15 mouse cellular contexts compared by ENCODE assay signal in the genomic region with DNA sequence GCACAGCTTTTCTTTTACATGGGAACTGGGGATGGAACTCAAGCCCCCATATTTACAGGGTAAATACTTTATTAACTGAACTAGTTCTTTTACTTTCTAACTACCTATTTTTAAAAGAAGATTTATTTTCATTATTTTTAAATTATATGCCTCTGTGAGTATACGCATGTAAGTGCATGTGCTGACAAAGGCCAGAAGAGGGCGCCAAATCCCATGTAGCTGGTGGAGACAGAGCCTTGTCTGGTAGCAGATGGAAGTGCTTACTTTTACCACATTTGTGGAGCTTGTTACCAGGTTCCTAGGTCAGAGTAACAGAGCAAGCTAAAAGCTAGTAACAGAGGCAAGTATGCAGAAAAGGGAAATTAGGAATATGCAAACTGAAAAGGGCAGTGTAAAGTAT.
A peak's percentile ranks its signal among the peaks of the same experiment; 100 is the strongest.
DNase-seq lines count a peak whose midpoint lies in the region; ATAC-seq and TF ChIP-seq lines count a peak whose summit lies in the region.
"Had no signal": no experiment of that assay in that cellular context is flagged by ENCODE, and none has a peak within 500 bp of the region (broad histone marks: within the 10 kb centered on the region; RNA-seq: fewer than 3 reads in every experiment).

No protein-coding gene starts in this region.

- no peak overlapping the region for H3K4me2 ChIP-seq in embryonic facial prominence, embryonic 11.5 days (ENCODE audit: low read depth, low read length)
- no peak overlapping the region for H3K4me2 ChIP-seq in liver, embryonic 12.5 days
- H3K4me2 ChIP-seq: embryonic facial prominence, embryonic 15.5 days; heart, embryonic 13.5 days; limb, embryonic 13.5 days; neural tube, embryonic 13.5 days had no signal

- no peak for ATAC-seq in embryonic facial prominence, embryonic 11.5 days (replicated peaks; ENCODE audit: insufficient number of reproducible peaks, low FRiP score, low TSS enrichment, low read depth)
- ATAC-seq in liver, embryonic 12.5 days, result no peak

- WGBS in embryonic facial prominence, embryonic 11.5 days, result 66% methylated on average over 2 of the region's 2 CpGs
- WGBS in embryonic facial prominence, embryonic 10.5 days, result 75% methylated on average over 2 of the region's 2 CpGs
- 83% methylated on average over 2 of the region's 2 CpGs for WGBS in liver, adult 2 months
- 68% methylated on average over 2 of the region's 2 CpGs for WGBS in liver, embryonic 12.5 days (ENCODE audit: insufficient replicate concordance)

- DNase-seq in embryonic facial prominence, embryonic 11.5 days (ENCODE audit: low spot score), result peak; percentile 23
- DNase-seq in embryonic facial prominence, embryonic 10.5 days (ENCODE audit: low spot score), result no peak
- DNase-seq in liver, adult 2 months (ENCODE audit: extremely low read depth, low read depth, low spot score), result peak; percentile 47
- peak; percentile 1 for DNase-seq in embryo, embryonic 11.5 days (ENCODE audit: low read depth, low spot score)
- DNase-seq in cerebellum, adult 11-12 months, result no peak
- DNase-seq in left cerebral cortex, adult 9 months (ENCODE audit: low spot score in 2 of 2), result no peak
- DNase-seq: cerebellum, adult 18-20 months; thymus, adult 18-20 months had no signal

- no peak overlapping the region for H3K9ac ChIP-seq in embryonic facial prominence, embryonic 11.5 days (replicated peaks; ENCODE audit: low read length)
- no peak overlapping the region for H3K9ac ChIP-seq in liver, adult 2 months (ENCODE audit: low read depth, low read length)
- H3K9ac ChIP-seq in liver, embryonic 12.5 days, result no peak overlapping the region
- H3K9ac ChIP-seq in ES-Bruce4 (ENCODE audit: low read depth, poor library complexity, severe bottlenecking), result no peak overlapping the region
- H3K9ac ChIP-seq: embryonic facial prominence, embryonic 15.5 days; heart, embryonic 13.5 days; limb, embryonic 13.5 days; neural tube, embryonic 13.5 days had no signal

- no peak for TF ChIP-seq EP300 in ES-Bruce4 (IDR thresholded peaks at IDR 0.05; ENCODE audit: insufficient read depth, low read depth, low read length)

- H3K36me3 ChIP-seq in embryonic facial prominence, embryonic 11.5 days (replicated peaks; ENCODE audit: control insufficient read depth, insufficient read depth, low read depth, low read length), result no peaks in the 10 kb centered on the region
- no peaks in the 10 kb centered on the region for H3K36me3 ChIP-seq in embryonic facial prominence, embryonic 10.5 days (replicated peaks)
- no peaks in the 10 kb centered on the region for H3K36me3 ChIP-seq in liver, adult 2 months (ENCODE audit: control insufficient read depth, insufficient read depth, low read length)
- no peaks in the 10 kb centered on the region for H3K36me3 ChIP-seq in liver, embryonic 12.5 days
- no peaks in the 10 kb centered on the region for H3K36me3 ChIP-seq in ES-Bruce4 (ENCODE audit: control insufficient read depth, insufficient read depth, low read length, poor library complexity, severe bottlenecking)
- H3K36me3 ChIP-seq: embryonic facial prominence, embryonic 15.5 days; heart, embryonic 13.5 days; limb, embryonic 13.5 days; neural tube, embryonic 13.5 days had no signal

- H3K27me3 ChIP-seq in embryonic facial prominence, embryonic 11.5 days (ENCODE audit: control insufficient read depth, insufficient read depth, low read length), result no peaks in the 10 kb centered on the region
- no peaks in the 10 kb centered on the region for H3K27me3 ChIP-seq in embryonic facial prominence, embryonic 10.5 days (replicated peaks; ENCODE audit: low read depth, poor library complexity, severe bottlenecking)
- H3K27me3 ChIP-seq in liver, adult 2 months (ENCODE audit: control insufficient read depth, insufficient read depth, low read length), result no peaks in the 10 kb centered on the region
- no peaks in the 10 kb centered on the region for H3K27me3 ChIP-seq in liver, embryonic 12.5 days (replicated peaks)
- no peaks in the 10 kb centered on the region for H3K27me3 ChIP-seq in ES-Bruce4 (ENCODE audit: control insufficient read depth, insufficient read depth, low read length, poor library complexity, severe bottlenecking)
- H3K27me3 ChIP-seq: embryonic facial prominence, embryonic 15.5 days; heart, embryonic 13.5 days; limb, embryonic 13.5 days; neural tube, embryonic 13.5 days had no signal

- no peaks in the 10 kb centered on the region for H3K4me1 ChIP-seq in embryonic facial prominence, embryonic 11.5 days (ENCODE audit: control insufficient read depth, insufficient read depth, low read length)
- no peaks in the 10 kb centered on the region for H3K4me1 ChIP-seq in embryonic facial prominence, embryonic 10.5 days
- H3K4me1 ChIP-seq in liver, adult 2 months (ENCODE audit: control insufficient read depth, insufficient read depth, low read length), result no peaks in the 10 kb centered on the region
- H3K4me1 ChIP-seq in liver, embryonic 12.5 days, result no peaks in the 10 kb centered on the region
- H3K4me1 ChIP-seq in ES-Bruce4 (ENCODE audit: control insufficient read depth, insufficient read depth, low read length), result no peaks in the 10 kb centered on the region
- H3K4me1 ChIP-seq: limb, embryonic 13.5 days; megakaryocyte, embryonic 14.5 days; neural tube, embryonic 13.5 days had no signal

- TF ChIP-seq POLR2A in liver, adult 2 months (IDR thresholded peaks at IDR 0.05; ENCODE audit: extremely low read depth, insufficient read depth, low read length), result no peak
- TF ChIP-seq POLR2A in ES-Bruce4 (IDR thresholded peaks at IDR 0.05; ENCODE audit: insufficient read depth, low read length), result no peak

- no peaks in the 10 kb centered on the region for H3K79me2 ChIP-seq in liver, adult 2 months (ENCODE audit: control insufficient read depth, insufficient read depth, low read length)

- TF ChIP-seq CTCF in liver, adult 2 months (IDR thresholded peaks at IDR 0.05; ENCODE audit: low read depth, low read length), result peak; percentile 53; the same call in 1 of the 2 replicates
- TF ChIP-seq CTCF in ES-Bruce4 (IDR thresholded peaks at IDR 0.05; ENCODE audit: low read depth, low read length), result peak; percentile 49

- H3K4me3 ChIP-seq in embryonic facial prominence, embryonic 11.5 days (ENCODE audit: low read depth, low read length), result no peak overlapping the region
- H3K4me3 ChIP-seq in embryonic facial prominence, embryonic 10.5 days, result no peak overlapping the region
- no peak overlapping the region for H3K4me3 ChIP-seq in liver, adult 2 months (ENCODE audit: insufficient read depth, low read depth, low read length)
- no peak overlapping the region for H3K4me3 ChIP-seq in liver, embryonic 12.5 days
- H3K4me3 ChIP-seq in ES-Bruce4 (ENCODE audit: low read depth, low read length), result no peak overlapping the region
- H3K4me3 ChIP-seq: embryonic facial prominence, embryonic 15.5 days; heart, embryonic 13.5 days; limb, embryonic 13.5 days; megakaryocyte, embryonic 14.5 days; neural tube, embryonic 13.5 days had no signal

- no peak overlapping the region for H3K27ac ChIP-seq in embryonic facial prominence, embryonic 11.5 days (replicated peaks; ENCODE audit: low read depth, low read length)
- no peak overlapping the region for H3K27ac ChIP-seq in embryonic facial prominence, embryonic 10.5 days (replicated peaks)
- H3K27ac ChIP-seq in liver, adult 2 months (replicated peaks; ENCODE audit: insufficient read depth, low read depth, low read length), result no peak overlapping the region
- H3K27ac ChIP-seq in liver, embryonic 12.5 days, result no peak overlapping the region
- no peak overlapping the region for H3K27ac ChIP-seq in ES-Bruce4 (ENCODE audit: insufficient read depth, low read length)
- H3K27ac ChIP-seq: embryonic facial prominence, embryonic 15.5 days; heart, embryonic 13.5 days; limb, embryonic 13.5 days; neural tube, embryonic 13.5 days had no signal

- H3K9me3 ChIP-seq in embryonic facial prominence, embryonic 11.5 days (replicated peaks; ENCODE audit: control insufficient read depth, low read length), result no peaks in the 10 kb centered on the region
- H3K9me3 ChIP-seq in embryonic facial prominence, embryonic 10.5 days, result peaks cover 3% of the 10 kb centered on the region; the same call in 1 of the 2 replicates
- H3K9me3 ChIP-seq in liver, embryonic 12.5 days (replicated peaks), result peaks cover 4% of the 10 kb centered on the region; the same call in 1 of the 2 replicates
- H3K9me3 ChIP-seq in ES-Bruce4 (replicated peaks; ENCODE audit: control insufficient read depth, insufficient read depth, low read length, poor library complexity, severe bottlenecking), result no peaks in the 10 kb centered on the region
- H3K9me3 ChIP-seq: embryonic facial prominence, embryonic 15.5 days; limb, embryonic 13.5 days; neural tube, embryonic 13.5 days had no signal

Comparison
In these comparisons a context has a peak if more than half of its experiments do, and no peak if none do; other contexts are left out.
1. DNase-seq: peak in embryonic facial prominence, embryonic 11.5 days (single experiment), liver, adult 2 months (single experiment) and embryo, embryonic 11.5 days (single experiment); none in embryonic facial prominence, embryonic 10.5 days (single experiment), cerebellum, adult 11-12 months (single experiment) and left cerebral cortex, adult 9 months (0 of 2).